Mouse (Mus musculus) liver, embryonic 14 days (tissue): ENCODE data around the gene Olfr711. TPM values are rescaled to one million over a fixed set of nuclear protein-coding genes. Genes with fewer than 3 reads are reported as not detected.

Source experiments
- polyA plus RNA-seq: library from polyadenylated mRNA; depleted of rRNA; stranded (reverse); fragments of >200 nt; gene quantifications from 2 replicates; pipeline ENCODE4 v1.2.3, GENCODE M21; 2012; rRNA removed

The Olfr711 gene
- polyA plus RNA-seq = not detected in 2 replicates

GRCm38 (mm10) chr7:106975353-106975752, at the start of gene Olfr711:
Olfr711 (minus strand) TSS chr7:106975453.

GRCm38 (mm10) chr7:107005972-107006371, 30.7 kb upstream of the Olfr711 start, which contains the start of gene Olfr2:
Olfr2 (minus strand) TSS chr7:107006072.

GRCm38 (mm10) chr7:106963837-106964236, 11.4 kb downstream of the Olfr711 start, which contains the start of gene Olfr6:
Olfr6 (minus strand) TSS chr7:106963937.

DNA sequence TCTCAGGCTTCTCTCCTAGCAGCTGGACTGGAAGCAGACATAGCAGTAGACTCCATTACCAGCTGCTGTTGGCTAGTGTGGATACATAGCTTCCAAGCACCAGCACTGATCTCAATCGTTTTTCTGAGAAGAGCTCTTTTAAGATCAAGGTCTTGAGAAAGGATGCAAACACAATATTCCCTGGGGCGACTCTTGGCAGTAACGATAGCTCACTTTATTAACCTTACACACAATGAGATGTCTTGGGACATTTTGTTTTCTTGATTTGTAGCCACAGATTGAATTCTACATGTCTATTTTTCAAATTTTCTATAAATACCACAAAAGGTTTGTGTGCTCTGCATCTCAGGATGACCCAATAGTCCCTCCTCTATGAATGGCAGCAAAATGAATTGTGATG, 27.0 kb downstream of the Olfr711 start, which contains the start of gene Olfr710:
TSS of gene Olfr710 (minus strand) at position 101 of the 400 bp plus-strand sequence.

GRCm38 (mm10) chr7:106932119-106932518, 43.1 kb downstream of the Olfr711 start, which contains the start of gene Olfr709-ps1:
Olfr709-ps1 (minus strand) TSS chr7:106932219.

Other genes starting within 250 kb of the Olfr711 start
- not detected in 2 replicates for gene Olfr697, start 233.0 kb downstream of the Olfr711 start, polyA plus RNA-seq
- not detected in 2 replicates for gene Olfr698, start 220.1 kb downstream of the Olfr711 start, polyA plus RNA-seq
- gene Olfr699, start 182.3 kb downstream of the Olfr711 start, polyA plus RNA-seq = not detected in 2 replicates
- not detected in 2 replicates for gene Olfr700, start 166.6 kb downstream of the Olfr711 start, polyA plus RNA-seq
- gene Olfr701, start 161.3 kb downstream of the Olfr711 start, polyA plus RNA-seq = not detected in 2 replicates
- not detected in 2 replicates for gene Olfr702, start 141.6 kb downstream of the Olfr711 start, polyA plus RNA-seq
- not detected in 2 replicates for gene Olfr703, start 132.1 kb downstream of the Olfr711 start, polyA plus RNA-seq
- gene Olfr704, start 112.3 kb downstream of the Olfr711 start, polyA plus RNA-seq = not detected in 2 replicates
- gene Olfr705, start 98.6 kb downstream of the Olfr711 start, polyA plus RNA-seq = not detected in 2 replicates
- not detected in 2 replicates for gene Olfr706, start 87.3 kb downstream of the Olfr711 start, polyA plus RNA-seq
- not detected in 2 replicates for gene Olfr707, start 74.2 kb downstream of the Olfr711 start, polyA plus RNA-seq
- not detected in 2 replicates for gene Olfr1532-ps1, start 67.5 kb downstream of the Olfr711 start, polyA plus RNA-seq
- not detected in 2 replicates for gene Olfr709-ps1, start 43.2 kb downstream of the Olfr711 start, polyA plus RNA-seq
- gene Olfr710, start 27.1 kb downstream of the Olfr711 start, polyA plus RNA-seq = not detected in 2 replicates
- not detected in 2 replicates for gene Olfr6, start 11.5 kb downstream of the Olfr711 start, polyA plus RNA-seq
- gene Olfr2, start 30.6 kb upstream of the Olfr711 start, polyA plus RNA-seq = not detected in 2 replicates
- not detected in 2 replicates for gene Olfr713, start 55.7 kb upstream of the Olfr711 start, polyA plus RNA-seq
- gene Olfr714, start 95.5 kb upstream of the Olfr711 start, polyA plus RNA-seq = not detected in 2 replicates
- gene Olfr17, start 117.8 kb upstream of the Olfr711 start, polyA plus RNA-seq = not detected in 2 replicates
- not detected in 2 replicates for gene Olfr715b, start 134.9 kb upstream of the Olfr711 start, polyA plus RNA-seq
- gene Olfr715, start 155.6 kb upstream of the Olfr711 start, polyA plus RNA-seq = not detected in 2 replicates
- gene Olfr716, start 162.9 kb upstream of the Olfr711 start, polyA plus RNA-seq = not detected in 2 replicates
- not detected in 2 replicates for gene Nlrp14, start 191.5 kb upstream of the Olfr711 start, polyA plus RNA-seq
- gene Rbmxl2, start 234.0 kb upstream of the Olfr711 start, polyA plus RNA-seq = not detected in 2 replicates